Mouse (Mus musculus) lung, adult 2 months (tissue): Measurements from ENCODE around the gene Tex261. TPM values are rescaled to one million over a fixed set of nuclear protein-coding genes. Genes with fewer than 3 reads are reported as not detected.
"Not testable (repeated sequence)": the region's sequence is repeated elsewhere in the genome, so short reads cannot be mapped to it uniquely, and the experiment has no call there.

ENCODE experiments used
- DNase-seq: peaks from one replicate; pipeline ENCODE4 v3.0.0; 2022
- H3K4me1 ChIP-seq: fragments of 200-500 bp; 2 replicates; pipeline ENCODE4 v1.6.1; 2011; ENCODE audit warnings: low read length; ENCODE audit not compliant: control insufficient read depth, insufficient read depth
- H3K4me3 ChIP-seq: fragments of 200-500 bp; replicated peaks from 2 replicates; pipeline ENCODE3; 2011; ENCODE audit warnings: low read depth, mild to moderate bottlenecking, control low read depth, low read length; ENCODE audit errors: extremely low read depth
- CTCF ChIP-seq: fragments of 200-500 bp; IDR thresholded peaks from 2 replicates; pipeline ENCODE4 v1.5.1; 2011; ENCODE audit warnings: mild to moderate bottlenecking, low read length, control low read depth; ENCODE audit not compliant: insufficient read depth
- POLR2A ChIP-seq: fragments of 200-500 bp; IDR thresholded peaks from 2 replicates; pipeline ENCODE4 v1.6.1; 2011; ENCODE audit warnings: low read depth, mild to moderate bottlenecking, control low read depth, low read length, borderline replicate concordance; ENCODE audit errors: extremely low read depth
- WGBS: fragments of 180-500 bp; shearing (Covaris S2); methylation state at CpG from one replicate; pipeline ENCODE4 v1.1.7; 2018; 5-methylcytosine and 5-hydroxymethylcytosine counted together
- polyA plus RNA-seq: library from polyadenylated mRNA; depleted of rRNA; stranded (reverse); fragments of >200 nt; gene quantifications from 2 replicates; pipeline ENCODE4 v1.2.3, GENCODE M21; 2012

The Tex261 gene
- polyA plus RNA-seq, 1 experiment: 101 TPM

GRCm38 (mm10) chr6:83794760-83795296 is 19.2 kb upstream of the Tex261 start, which contains the start of gene Nagk:
TSS of gene Nagk (plus strand) at chr6:83794982.
- DNase-seq: peak; percentile 92
- H3K4me1 ChIP-seq: no peaks in the 10 kb centered on the region; the same call in 1 of the 2 replicates
- WGBS: under 1% methylated on average over 43 of the region's 43 CpGs
- no peak for TF ChIP-seq CTCF
- TF ChIP-seq POLR2A: peak; percentile 88
- peak within 1 kb of the TSS; percentile 91 for H3K4me3 ChIP-seq

GRCm38 (mm10) chr6:83791251-83791890 is 15.8 kb upstream of the Tex261 start:
- TF ChIP-seq POLR2A: no peak
- TF ChIP-seq CTCF: no peak
- WGBS: 41% methylated on average over 4 of the region's 4 CpGs
- no peak for DNase-seq
- Histone ChIP-seq H3K4me1 (no peaks in the 10 kb centered on the region; the same call in 1 of the 2 replicates), H3K4me3 (no peak overlapping the region)

- H3K4me1 ChIP-seq, DNase-seq, H3K4me3 ChIP-seq: not testable (repeated sequence)
- 85% methylated on average over 5 of the region's 5 CpGs for WGBS
Observed at GRCm38 (mm10) chr6:83790533-83790932, 14.9 kb upstream of the Tex261 start.

- no peaks in the 10 kb centered on the region for H3K4me1 ChIP-seq
- TF ChIP-seq CTCF (no peak), POLR2A (no peak)
- WGBS: 73% methylated on average over 7 of the region's 7 CpGs
- DNase-seq: no peak
- no peak overlapping the region for H3K4me3 ChIP-seq
Observed at GRCm38 (mm10) chr6:83788554-83788953, 12.9 kb upstream of the Tex261 start.

GRCm38 (mm10) chr6:83786426-83786825 is 10.8 kb upstream of the Tex261 start:
- no peak overlapping the region for H3K4me3 ChIP-seq
- H3K4me1 ChIP-seq: no peaks in the 10 kb centered on the region
- TF ChIP-seq CTCF (no peak), POLR2A (no peak)
- WGBS: 63% methylated on average over 3 of the region's 3 CpGs
- no peak for DNase-seq

- TF ChIP-seq CTCF: peak; percentile 82
- TF ChIP-seq POLR2A: no peak
- 7% methylated on average over 5 of the region's 5 CpGs for WGBS
Observed at GRCm38 (mm10) chr6:83779026-83779425, 3.4 kb upstream of the Tex261 start.

GRCm38 (mm10) chr6:83778306-83778705 is 2.7 kb upstream of the Tex261 start:
- Histone ChIP-seq H3K4me3 (no peak overlapping the region), H3K4me1 (peaks cover 7% of the 10 kb centered on the region)
- DNase-seq: no peak
- WGBS: 86% methylated on average over 7 of the region's 7 CpGs
- TF ChIP-seq CTCF (no peak), POLR2A (no peak)

More at GRCm38 (mm10) chr6:83779026-83779425, 3.4 kb upstream of the Tex261 start:
- H3K4me1 ChIP-seq: peaks cover 7% of the 10 kb centered on the region
- H3K4me3 ChIP-seq: no peak overlapping the region
- DNase-seq: peak; percentile 40

- no peak for DNase-seq
- H3K4me3 ChIP-seq: peak overlapping the region; percentile 98
- TF ChIP-seq POLR2A: no peak
- no peak for TF ChIP-seq CTCF
- under 1% methylated on average over 14 of the region's 14 CpGs for WGBS
- peaks cover 7% of the 10 kb centered on the region for H3K4me1 ChIP-seq
Observed at GRCm38 (mm10) chr6:83774781-83775563, 641 bp downstream of the Tex261 start.

GRCm38 (mm10) chr6:83774126-83774525 is 1.5 kb downstream of the Tex261 start:
- 49% methylated on average over 9 of the region's 9 CpGs for WGBS
- TF ChIP-seq CTCF (no peak), POLR2A (no peak)
- no peak for DNase-seq
- peaks cover 7% of the 10 kb centered on the region for H3K4me1 ChIP-seq
- no peak overlapping the region for H3K4me3 ChIP-seq
